Mouse (Mus musculus) right cerebral cortex, postnatal 10 days (tissue): ENCODE measurements at regions not wholly inside any gene's neighbourhood (a gene's known extent, or its start where the extent isn't known, plus 50 kb on each side); places are given as distances from the start of the nearest gene placed in this dataset.

Experiments
- DNase-seq, 2 experiments: peaks; one replicate each; pipeline ENCODE4 v3.0.0; 2021; ENCODE audit warnings: low spot score in 2 of 2

GRCm38 (mm10) chr4:12534151-12534550 is 362.3 kb upstream of the Fam92a start:
- no peak for DNase-seq

DNA sequence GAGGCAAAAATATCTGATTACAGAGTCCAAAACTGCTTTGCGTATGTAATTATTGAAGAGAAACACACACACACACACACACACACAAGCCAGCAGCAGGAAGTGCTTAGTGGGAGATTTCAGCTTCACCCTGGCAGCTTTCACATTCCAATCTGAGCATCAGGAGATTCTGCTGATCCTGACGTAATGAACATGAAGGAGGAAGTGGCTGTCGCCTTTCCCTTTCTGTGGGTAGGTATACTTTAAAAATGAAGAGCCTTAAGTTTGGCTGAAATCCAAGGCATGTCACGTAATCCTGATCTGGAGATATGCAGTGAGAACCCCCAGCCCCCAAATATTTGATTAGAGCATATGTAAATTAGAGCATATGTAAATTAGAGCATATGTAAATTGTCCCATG is 361.1 kb upstream of the Fam92a start:
- no peak for DNase-seq

- DNase-seq, result no peak
Measured at GRCm38 (mm10) chr4:12522358-12522757, 350.5 kb upstream of the Fam92a start.

GRCm38 (mm10) chr4:12521246-12521645 is 349.4 kb upstream of the Fam92a start:
- no peak for DNase-seq

DNA sequence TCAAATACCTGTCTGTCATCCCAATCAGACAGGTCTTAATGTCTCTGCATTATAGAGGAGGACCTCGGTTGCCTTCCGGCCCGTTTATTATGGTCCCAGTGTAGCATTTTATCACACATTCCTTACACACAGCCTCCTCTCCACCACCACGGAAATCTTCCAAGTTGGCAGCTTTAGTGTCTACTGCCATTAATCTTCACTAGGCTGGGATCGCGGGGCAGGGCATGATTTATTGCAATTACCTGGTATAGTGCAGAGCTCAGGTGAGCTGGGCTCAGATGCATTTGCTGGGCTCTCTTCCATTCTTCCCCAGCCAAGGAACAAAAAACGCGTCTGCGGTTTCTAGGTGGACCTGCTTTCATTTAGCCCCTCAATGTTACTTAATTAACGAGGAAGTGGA is 344.7 kb upstream of the Fam92a start:
- DNase-seq, result no peak

DNA sequence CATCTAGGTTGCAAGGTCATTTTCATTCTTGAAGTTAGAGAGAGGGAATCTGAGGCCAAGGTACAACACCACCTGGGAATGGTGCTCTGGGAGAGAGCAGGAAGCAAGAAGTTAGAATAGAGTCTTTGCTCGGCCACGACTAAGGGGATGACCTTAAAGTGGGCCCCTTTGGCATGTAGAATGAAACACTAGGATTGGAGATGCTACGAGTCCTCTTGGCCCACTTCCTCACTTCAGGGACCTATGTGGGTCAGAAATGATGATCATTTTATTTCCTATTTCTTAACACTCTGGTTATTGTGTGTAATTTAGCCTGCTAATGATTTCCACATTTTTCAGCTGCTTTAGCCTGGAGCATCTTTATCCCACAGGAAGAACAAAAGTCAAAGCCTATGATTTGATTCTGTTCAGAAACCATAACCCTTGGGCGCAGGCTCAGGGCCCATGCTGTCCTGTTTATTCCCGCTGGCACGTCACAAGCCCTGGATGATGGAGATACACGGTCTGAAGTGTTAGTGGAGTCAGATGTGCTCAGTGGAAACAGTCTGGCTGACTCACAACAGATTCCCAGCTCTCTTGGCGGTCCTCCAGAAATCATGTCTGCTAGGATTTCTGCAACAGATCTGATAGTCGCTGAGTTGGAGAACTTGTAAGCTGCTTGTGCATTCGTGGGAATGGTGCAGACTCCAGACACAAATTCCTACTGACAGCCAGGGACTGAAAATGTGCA is 340.0 kb upstream of the Fam92a start:
- DNase-seq, result peak; percentile 88 to 91

DNA sequence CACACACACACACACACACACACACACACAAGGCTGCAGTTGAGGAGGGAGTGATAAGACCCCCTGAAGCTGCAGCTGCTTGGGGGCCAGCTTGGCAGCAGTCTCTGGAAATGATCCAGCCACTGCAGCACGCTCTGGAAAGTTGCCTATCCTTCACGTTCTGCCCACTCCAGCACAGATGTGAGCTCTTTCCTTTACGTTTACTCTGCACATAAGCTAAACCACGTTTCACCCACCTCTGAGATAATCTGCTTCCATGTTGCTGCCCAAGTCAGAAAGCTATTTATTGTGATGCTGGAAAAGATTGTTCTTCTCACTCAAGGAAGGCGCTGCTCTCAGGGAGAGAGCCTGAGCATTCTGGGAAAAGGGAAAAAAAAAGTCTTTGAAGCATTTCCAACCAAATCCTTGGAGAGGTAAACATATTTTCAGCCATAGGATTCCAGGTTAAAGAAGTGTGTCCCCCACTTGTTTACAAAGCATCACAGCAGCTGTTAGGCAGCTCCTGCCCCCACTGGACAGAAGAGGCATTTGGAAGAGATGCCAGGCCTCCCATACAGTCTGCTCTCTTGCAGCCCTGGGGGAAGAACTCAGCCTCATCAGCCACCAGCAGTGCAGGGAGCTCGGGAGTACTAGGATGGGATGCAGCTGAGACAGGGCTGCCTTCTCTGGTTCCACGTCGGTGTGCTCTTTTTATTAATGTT is 335.2 kb upstream of the Fam92a start:
- DNase-seq, result peak; percentile 56 to 67

DNA sequence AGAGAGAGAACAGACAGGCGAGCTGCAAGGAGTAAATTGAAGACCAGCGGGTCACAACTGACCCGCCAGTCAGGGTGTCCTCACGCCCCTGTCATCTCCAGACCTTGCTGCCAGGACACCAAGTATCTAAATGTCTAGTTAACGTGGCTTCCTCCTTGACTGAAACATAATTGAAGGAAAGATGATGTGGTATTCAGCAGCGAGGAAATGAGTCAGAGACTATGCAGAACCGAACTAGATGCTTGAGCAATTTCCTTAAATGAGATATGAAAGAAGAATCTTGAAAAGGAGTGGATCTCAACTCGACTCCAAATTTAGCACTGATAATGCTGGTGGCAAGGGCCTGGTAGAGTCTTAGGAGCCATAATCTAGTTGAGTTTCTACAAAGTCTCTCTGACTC is 329.3 kb upstream of the Fam92a start:
- DNase-seq, result no peak

GRCm38 (mm10) chr4:12498426-12498825 is 326.6 kb upstream of the Fam92a start:
- no peak for DNase-seq

DNA sequence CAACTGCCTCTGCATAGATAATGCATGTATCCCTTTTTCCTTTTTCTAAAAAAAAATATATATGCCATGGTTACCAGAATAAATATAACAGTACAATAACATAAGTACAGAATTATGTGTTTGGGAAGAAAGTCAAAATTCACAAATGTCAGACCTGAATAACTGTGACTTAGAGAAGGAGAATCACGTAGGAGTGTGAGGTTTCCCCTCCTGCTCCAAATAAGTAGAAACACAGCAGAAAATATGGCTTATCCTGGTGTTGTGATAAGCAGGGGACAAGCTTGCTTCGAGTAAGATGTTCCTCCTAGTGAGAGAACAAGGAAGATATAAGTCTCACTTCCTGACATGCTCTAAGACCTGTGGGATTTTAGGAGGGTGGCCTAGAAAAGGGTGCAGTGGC is 320.7 kb upstream of the Fam92a start:
- DNase-seq, result no peak

- no peak for DNase-seq
Measured at GRCm38 (mm10) chr4:12491306-12491705, 319.5 kb upstream of the Fam92a start.

DNA sequence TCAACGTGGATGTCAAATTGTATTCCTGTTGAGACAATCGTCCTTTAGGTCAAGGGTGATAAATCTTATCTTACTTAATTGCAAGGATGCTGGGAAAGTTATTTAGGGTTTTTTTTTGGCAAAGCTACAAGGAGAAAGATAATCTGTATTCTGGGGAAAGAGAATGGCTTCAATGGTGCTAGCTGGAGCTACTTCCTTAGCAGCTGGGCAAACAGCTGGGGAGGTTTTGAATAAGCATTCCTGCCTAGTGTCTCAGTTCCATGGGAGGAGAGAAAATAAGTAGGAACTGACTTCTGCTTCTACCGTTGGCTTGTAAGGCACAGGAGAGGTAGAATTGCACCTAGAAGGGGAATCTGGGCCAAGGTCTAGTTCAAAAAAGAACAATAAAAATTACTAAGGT is 318.3 kb upstream of the Fam92a start:
- DNase-seq, result no peak

- peak in 1 of 2 experiments; percentile 38 for DNase-seq
Measured at GRCm38 (mm10) chr4:12489358-12489757, 317.5 kb upstream of the Fam92a start.

DNA sequence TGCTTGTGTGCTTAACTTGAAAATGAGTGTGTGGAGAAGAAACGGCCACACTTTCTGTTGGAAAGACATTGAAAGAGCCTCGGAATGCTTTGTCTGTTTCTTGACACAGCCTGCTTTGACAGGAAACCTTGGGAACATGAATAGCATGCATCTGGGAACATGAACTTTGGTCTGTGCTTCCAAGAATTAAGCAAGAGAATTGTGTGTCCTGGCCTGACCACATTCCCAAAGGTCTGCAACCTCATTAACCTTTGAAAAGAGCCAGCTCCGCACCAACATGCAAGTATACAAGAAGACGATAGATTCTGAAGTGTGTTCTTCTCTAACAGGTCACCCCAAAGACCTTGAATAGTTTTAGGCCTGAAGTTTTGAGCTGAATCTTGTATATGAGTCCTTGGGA is 309.7 kb upstream of the Fam92a start:
- DNase-seq, result no peak

- DNase-seq, result no peak
Measured at GRCm38 (mm10) chr4:12476717-12477116, 304.9 kb upstream of the Fam92a start.

DNA sequence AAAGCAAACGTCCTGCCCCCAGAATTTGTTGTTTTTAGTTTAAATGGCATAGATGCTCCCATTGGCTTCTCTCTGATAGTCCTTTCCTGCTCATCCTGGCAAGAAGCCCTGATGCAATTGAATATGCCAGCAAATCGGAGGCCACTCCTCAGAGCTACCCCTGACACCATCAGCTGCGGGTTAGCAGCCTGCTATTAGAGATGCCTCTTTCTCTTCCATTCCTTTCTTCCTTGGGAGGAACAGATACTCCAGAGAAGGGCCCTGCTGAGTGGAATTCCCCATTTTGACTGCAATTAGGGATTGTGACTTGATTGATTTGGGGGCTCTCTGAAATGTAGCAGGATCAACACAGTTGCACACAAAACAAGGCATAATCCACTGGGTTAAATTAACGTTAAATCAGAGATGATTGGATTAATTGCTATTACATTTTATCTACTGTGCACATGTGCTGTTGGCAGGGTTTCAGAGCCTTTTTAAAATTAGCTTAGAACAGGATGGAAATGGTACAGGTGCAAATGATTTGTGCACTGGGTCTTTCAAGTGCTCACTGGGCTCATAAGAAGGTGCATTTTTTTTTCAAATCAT is 303.3 kb upstream of the Fam92a start:
- peak in 1 of 2 experiments; percentile 37 for DNase-seq

DNA sequence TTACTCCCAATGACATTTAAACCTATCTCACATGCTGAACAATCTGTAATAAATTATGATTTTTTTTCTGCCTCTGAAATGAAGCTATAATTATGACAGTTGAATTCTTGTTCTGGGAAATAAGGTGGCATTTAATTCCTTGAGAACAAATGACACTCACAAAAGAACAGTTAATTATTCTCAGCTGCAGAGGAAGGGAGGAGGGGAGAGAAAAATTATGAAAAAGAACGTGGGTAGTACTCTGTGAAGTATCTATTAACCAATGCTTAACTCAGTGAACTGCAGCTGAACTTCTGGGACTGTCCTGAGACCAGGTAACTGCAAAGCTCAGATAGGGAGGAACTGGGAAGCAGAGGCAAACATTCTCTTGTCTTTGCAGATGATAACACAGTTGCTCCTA is 302.6 kb upstream of the Fam92a start:
- DNase-seq, result no peak

DNA sequence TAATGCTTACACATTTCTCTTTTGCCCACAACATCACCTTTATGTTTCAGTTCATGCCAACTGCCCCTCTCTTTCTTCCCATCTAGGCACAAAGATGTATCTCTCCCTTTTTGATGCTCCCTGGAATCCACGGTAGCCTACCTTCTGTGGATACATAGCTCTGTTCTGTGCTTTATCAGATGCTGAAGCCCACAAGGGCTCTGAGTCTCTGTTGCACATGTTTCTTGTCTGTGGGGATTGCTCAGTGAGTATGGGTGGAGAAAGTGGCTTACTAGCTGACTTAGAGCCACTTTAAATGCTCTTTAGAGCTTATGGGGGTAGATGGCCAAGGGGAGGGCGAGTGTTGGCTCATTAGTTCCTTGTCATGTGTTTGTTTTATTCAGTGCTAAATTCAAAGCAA is 289.9 kb upstream of the Fam92a start:
- no peak for DNase-seq

DNA sequence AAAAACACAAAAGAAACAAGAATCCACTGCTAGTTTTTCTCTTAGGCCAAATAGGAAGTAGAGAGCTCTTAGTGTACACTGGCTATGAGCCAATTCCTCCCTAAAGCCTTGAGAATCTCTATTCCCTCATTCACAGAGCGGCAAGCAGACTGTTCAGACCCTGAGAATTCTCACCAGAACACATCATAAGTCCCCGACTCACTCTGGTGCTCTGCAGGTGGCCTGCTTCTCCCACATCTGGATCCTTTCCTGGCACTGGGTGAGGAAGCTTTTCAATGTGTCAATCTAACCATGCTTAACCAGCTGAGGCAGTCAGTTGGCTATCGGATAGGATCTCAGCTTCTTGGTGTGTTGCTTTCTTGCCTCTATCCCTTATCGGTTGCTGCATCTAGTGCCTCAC is 289.4 kb upstream of the Fam92a start:
- no peak for DNase-seq

GRCm38 (mm10) chr4:12457978-12458597 is 286.3 kb upstream of the Fam92a start:
- no peak for DNase-seq

- no peak for DNase-seq
Measured at GRCm38 (mm10) chr4:12452086-12452485, 280.3 kb upstream of the Fam92a start.

DNA sequence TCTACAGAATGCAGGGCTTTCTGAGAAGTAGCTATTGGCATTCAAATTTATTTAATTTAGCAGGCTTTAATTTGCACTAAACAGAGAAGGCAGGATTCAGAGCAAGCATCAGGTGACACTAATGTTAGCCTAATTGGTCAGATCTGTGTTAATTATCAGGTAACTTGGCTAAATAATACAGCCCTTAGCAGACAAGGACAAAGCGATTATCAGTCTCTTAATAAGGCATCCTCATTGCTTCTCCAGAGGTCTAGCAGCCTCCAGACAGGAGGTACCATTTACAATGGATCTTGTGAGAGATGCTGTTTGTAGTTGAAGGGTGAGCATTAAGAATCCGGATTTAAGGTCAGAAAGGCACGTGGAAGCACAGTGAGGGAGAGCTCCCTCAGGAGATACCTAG is 253.7 kb upstream of the Fam92a start:
- DNase-seq, result no peak
